Comparison of ENCODE assay signal across 8 mouse cellular contexts in the genomic region with DNA sequence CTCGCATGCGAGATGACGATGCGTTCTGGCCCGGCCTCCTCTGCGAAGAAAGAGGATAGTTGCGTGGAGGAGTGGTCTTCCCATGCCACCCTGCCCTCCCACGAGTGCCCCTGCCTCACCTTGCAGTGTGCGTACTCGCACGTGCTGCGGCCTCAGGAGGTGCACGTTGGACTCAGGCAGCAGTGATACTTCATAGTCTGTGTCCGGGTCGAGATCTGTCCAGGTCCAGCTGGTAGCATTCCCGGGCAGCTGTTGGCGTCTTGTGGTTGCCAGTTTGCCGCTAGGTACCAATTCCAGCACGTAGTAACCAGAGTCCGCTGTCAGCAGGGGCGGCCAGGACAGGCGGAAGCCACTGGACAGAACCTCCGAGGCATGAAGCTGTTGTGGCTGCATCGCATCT. TPM values are rescaled to one million over a fixed set of nuclear protein-coding genes. Genes with fewer than 3 reads are reported as not detected.
DNase-seq lines count a peak whose midpoint lies in the region; ATAC-seq and TF ChIP-seq lines count a peak whose summit lies in the region.

No protein-coding gene starts in this region.

- no peak overlapping the region for H3K27ac ChIP-seq in ES-E14 (ENCODE audit: insufficient read depth, low read depth, low read length, poor library complexity, severe bottlenecking)
- 0 out of 2 replicates have a peak overlapping the region, but pooled peaks have one; percentile 60 for H3K27ac ChIP-seq in liver, embryonic 12.5 days

- no peak for TF ChIP-seq CTCF in E14TG2a.4 (conservative IDR thresholded peaks at IDR 0.05; ENCODE audit: low read length)

- H3K27me3 ChIP-seq in E14TG2a.4 (ENCODE audit: insufficient read depth, low read length), result peaks cover 68% of the 10 kb centered on the region
- peaks cover 53% of the 10 kb centered on the region for H3K27me3 ChIP-seq in liver, embryonic 12.5 days (replicated peaks)

- H3K36me3 ChIP-seq in E14TG2a.4 (ENCODE audit: insufficient read depth, low read length) (no peaks in the 10 kb centered on the region), ES-E14 (ENCODE audit: control insufficient read depth, insufficient read depth, low read length, poor library complexity, severe bottlenecking) (no peaks in the 10 kb centered on the region)
- H3K36me3 ChIP-seq in liver, embryonic 12.5 days, result no peaks in the 10 kb centered on the region

- H3K9me3 ChIP-seq in E14TG2a.4 (ENCODE audit: low read length), result no peaks in the 10 kb centered on the region
- H3K9me3 ChIP-seq in ES-E14 (ENCODE audit: control insufficient read depth, insufficient read depth, low read depth, low read length), result no peaks in the 10 kb centered on the region
- H3K9me3 ChIP-seq in liver, embryonic 12.5 days (replicated peaks), result no peaks in the 10 kb centered on the region

- DNase-seq in ES-E14 (ENCODE audit: low read depth, low spot score), result no peak
- DNase-seq in gastrocnemius, postnatal 25 days, result peak; percentile 80
- DNase-seq in right cerebral cortex, postnatal 14 days, result no peak
- DNase-seq in spleen, postnatal 4 days (ENCODE audit: low spot score in 2 of 2), result no peak
- no peak for DNase-seq in ovary, adult 18-20 months (ENCODE audit: low spot score)
- no peak for DNase-seq in thymus, adult 18-20 months

- H3K4me3 ChIP-seq in E14TG2a.4 (replicated peaks; ENCODE audit: low read length) (peak overlapping the region; percentile 81), ES-E14 (ENCODE audit: insufficient read depth in 1 of 2, low read depth in 1 of 2, low read length in 2 of 2, poor library complexity in 1 of 2, severe bottlenecking in 1 of 2) (peak overlapping the region; percentile 16 to 59; a peak in 2 of 4 replicates)
- peak overlapping the region; percentile 68 for H3K4me3 ChIP-seq in liver, embryonic 12.5 days

- H3K4me1 ChIP-seq in E14TG2a.4 (replicated peaks; ENCODE audit: low read depth, low read length) (peaks cover 42% of the 10 kb centered on the region), ES-E14 (ENCODE audit: control insufficient read depth in 2 of 2, insufficient read depth in 2 of 2, low read length in 2 of 2, poor library complexity in 1 of 2) (peaks cover 5 to 12% of the 10 kb centered on the region in 2 experiments; a peak in 2 of 4 replicates)
- H3K4me1 ChIP-seq in liver, embryonic 12.5 days, result peaks cover 33% of the 10 kb centered on the region

- peak overlapping the region; percentile 94 for H3K4me2 ChIP-seq in liver, embryonic 12.5 days

- in situ Hi-C loops in ES-E14 (cut with MboI; ENCODE audit: low sequenced_read_pairs in 2 of 2, unreplicated experiment in 2 of 2), result no loop called here

- 49% methylated on average over 24 of the region's 24 CpGs for WGBS in liver, embryonic 12.5 days (ENCODE audit: insufficient replicate concordance)

- no peak; the same call in 1 of the 2 replicates for ATAC-seq in liver, embryonic 12.5 days

- peak overlapping the region; percentile 9; the same call in 1 of the 2 replicates for H3K9ac ChIP-seq in ES-E14 (ENCODE audit: insufficient read depth, low read depth, low read length, poor library complexity, severe bottlenecking)
- H3K9ac ChIP-seq in liver, embryonic 12.5 days, result peak overlapping the region; percentile 80

TF ChIP-seq in ES-E14, 5 proteins besides CTCF, POLR2A, EP300 and RAD21:
- TF ChIP-seq HCFC1 (IDR thresholded peaks at IDR 0.05; ENCODE audit: borderline replicate concordance, insufficient read depth, low read length) (no peak), ZNF384 (IDR thresholded peaks at IDR 0.05; ENCODE audit: low read depth, low read length) (no peak), ZC3H11A (IDR thresholded peaks at IDR 0.05; ENCODE audit: borderline replicate concordance, low read depth, low read length) (no peak), MAFK (IDR thresholded peaks at IDR 0.05; ENCODE audit: insufficient read depth, low read depth, low read length) (no peak), CHD2 (IDR thresholded peaks at IDR 0.05; ENCODE audit: low read depth, low read length) (no peak)

RNA-seq across cellular contexts. Expression of a gene that starts 3.9 kb away (rescaled TPM):
- total RNA-seq in ES-E14 (2012; rRNA removed), result 4.6 and 10.6 TPM in 2 replicates
- total RNA-seq in gastrocnemius, postnatal 25 days (2021), result 1 to 10 TPM; 5.0 to 5.4 TPM
- 0.49 and 0.73 TPM in 2 replicates for polyA plus RNA-seq in liver, embryonic 12.5 days (2016; fragmentation: Nextera tagmentation; extraction: Ambion mirVana)

RNA-seq across cellular contexts. Expression of a gene that starts 9.7 kb away (rescaled TPM):
- 169 and 267 TPM in 2 replicates for total RNA-seq in ES-E14 (2012; rRNA removed)
- total RNA-seq in gastrocnemius, postnatal 25 days (2021), result 10 to 100 TPM; 26.3 to 31.4 TPM
- 101 and 110 TPM in 2 replicates for polyA plus RNA-seq in liver, embryonic 12.5 days (2016; fragmentation: Nextera tagmentation; extraction: Ambion mirVana)

RNA-seq across cellular contexts. Expression of a gene that starts 15.0 kb away (rescaled TPM):
- total RNA-seq in ES-E14 (2012; rRNA removed), result 0.09 and 0.11 TPM in 2 replicates
- total RNA-seq in gastrocnemius, postnatal 25 days (2021), result under 1 TPM; 0.88 to 0.92 TPM
- polyA plus RNA-seq in liver, embryonic 12.5 days (2016; fragmentation: Nextera tagmentation; extraction: Ambion mirVana), result 0.32 TPM in 2 replicates

RNA-seq across cellular contexts. Expression of a gene that starts 19.6 kb away (rescaled TPM):
- 0.49 and 0.74 TPM in 2 replicates for total RNA-seq in ES-E14 (2012; rRNA removed)
- not detected for total RNA-seq in gastrocnemius, postnatal 25 days (2021)
- polyA plus RNA-seq in liver, embryonic 12.5 days (2016; fragmentation: Nextera tagmentation; extraction: Ambion mirVana), result not detected in 2 replicates

RNA-seq across cellular contexts. Expression of a gene that starts 32.1 kb away (rescaled TPM):
- 114 and 157 TPM in 2 replicates for total RNA-seq in ES-E14 (2012; rRNA removed)
- total RNA-seq in gastrocnemius, postnatal 25 days (2021), result 10 to 100 TPM; 45.1 to 47.7 TPM
- 223 and 228 TPM in 2 replicates for polyA plus RNA-seq in liver, embryonic 12.5 days (2016; fragmentation: Nextera tagmentation; extraction: Ambion mirVana)
